Mouse (Mus musculus) hindbrain, embryonic 11.5 days (tissue): ENCODE measurements around the gene Rbm34. TPM values are rescaled to one million over a fixed set of nuclear protein-coding genes. Genes with fewer than 3 reads are reported as not detected.

ENCODE experiments used
- polyA plus RNA-seq: library from polyadenylated mRNA; unstranded; fragments of >200 nt; fragmentation: Nextera tagmentation; extraction: Ambion mirVana; gene quantifications from 2 replicates; pipeline ENCODE4 v1.2.1, GENCODE M21; 2014

Gene Rbm34
- polyA plus RNA-seq, 1 experiment from 2014 or later = 33.8 TPM

Other genes starting within 250 kb of the Rbm34 start
- 235 and 238 TPM in 2 replicates for gene Tomm20, start 25.2 kb downstream of the Rbm34 start, polyA plus RNA-seq
- gene Pard3, start 92.8 kb upstream of the Rbm34 start, polyA plus RNA-seq = 30.9 and 31.5 TPM in 2 replicates